Mouse (Mus musculus): Measurements from ENCODE around the gene Rapgef2. TPM values are rescaled to one million over a fixed set of nuclear protein-coding genes. Genes with fewer than 3 reads are reported as not detected.
"Not testable (repeated sequence)": the region's sequence is repeated elsewhere in the genome, so short reads cannot be mapped to it uniquely, and the experiment has no call there.

The Rapgef2 gene
- polyA plus RNA-seq, 1 experiment from 2014 or later = 5.7 TPM

DNA sequence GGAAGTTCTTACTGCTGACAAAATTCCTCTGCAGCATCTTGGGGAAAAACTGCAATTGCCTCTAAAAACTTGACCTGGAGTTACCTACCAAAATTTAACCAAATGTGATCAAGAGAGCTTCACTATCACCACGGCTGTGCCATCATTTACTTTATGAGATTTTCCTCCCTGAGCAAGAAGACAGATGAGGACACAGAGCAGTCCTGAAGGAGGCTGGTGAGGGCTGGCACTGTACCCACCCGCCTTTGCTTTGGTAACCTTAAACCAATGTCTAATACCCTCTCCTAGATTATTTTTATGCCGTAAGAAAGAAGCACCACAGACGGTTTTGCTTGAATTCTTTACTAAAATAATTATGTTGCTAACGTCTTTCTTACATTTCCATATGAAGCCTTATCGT, 112.1 kb downstream of the Rapgef2 start:
- DNase-seq (ENCODE audit: low spot score) = no peak

DNA sequence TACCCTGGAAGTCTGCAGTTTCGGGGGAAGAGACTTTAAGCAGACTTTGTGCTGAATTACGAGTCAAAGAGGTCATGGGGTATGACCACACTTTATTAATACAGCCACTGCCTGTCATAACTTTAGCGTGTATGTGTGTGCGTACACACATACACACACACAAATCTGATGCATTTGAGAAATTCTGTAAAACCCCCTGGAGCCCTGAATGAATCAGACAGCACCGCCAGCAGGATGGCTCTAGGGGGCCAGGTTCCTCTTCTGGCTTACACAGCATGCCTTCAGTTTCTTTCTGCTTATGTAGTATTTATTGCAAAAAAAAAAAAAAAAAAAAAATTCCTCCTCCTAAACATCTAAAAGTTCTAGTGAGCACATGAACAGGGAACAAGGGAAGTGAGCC, 113.0 kb downstream of the Rapgef2 start:
- no peak for DNase-seq (ENCODE audit: low spot score)

DNA sequence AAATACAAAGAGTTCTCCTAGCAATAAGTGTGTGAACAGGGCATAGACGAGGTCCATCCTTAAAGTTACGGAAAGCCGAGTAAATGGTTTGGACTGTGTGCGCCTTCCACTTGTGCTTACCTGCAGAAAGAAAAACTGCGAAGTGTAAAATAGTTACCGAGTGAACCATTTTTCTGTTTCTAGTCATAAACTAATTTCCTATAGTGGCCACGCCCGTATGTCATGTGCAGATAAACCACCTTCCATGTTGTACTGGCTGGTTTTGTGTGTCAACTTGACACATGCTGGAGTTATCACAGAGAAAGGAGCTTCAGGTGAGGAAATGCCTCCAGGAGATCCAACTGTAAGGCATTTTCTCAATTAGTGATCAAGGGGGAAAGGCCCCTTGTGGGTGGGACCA, 115.2 kb downstream of the Rapgef2 start:
- DNase-seq (ENCODE audit: low spot score) = not testable (repeated sequence)

DNA sequence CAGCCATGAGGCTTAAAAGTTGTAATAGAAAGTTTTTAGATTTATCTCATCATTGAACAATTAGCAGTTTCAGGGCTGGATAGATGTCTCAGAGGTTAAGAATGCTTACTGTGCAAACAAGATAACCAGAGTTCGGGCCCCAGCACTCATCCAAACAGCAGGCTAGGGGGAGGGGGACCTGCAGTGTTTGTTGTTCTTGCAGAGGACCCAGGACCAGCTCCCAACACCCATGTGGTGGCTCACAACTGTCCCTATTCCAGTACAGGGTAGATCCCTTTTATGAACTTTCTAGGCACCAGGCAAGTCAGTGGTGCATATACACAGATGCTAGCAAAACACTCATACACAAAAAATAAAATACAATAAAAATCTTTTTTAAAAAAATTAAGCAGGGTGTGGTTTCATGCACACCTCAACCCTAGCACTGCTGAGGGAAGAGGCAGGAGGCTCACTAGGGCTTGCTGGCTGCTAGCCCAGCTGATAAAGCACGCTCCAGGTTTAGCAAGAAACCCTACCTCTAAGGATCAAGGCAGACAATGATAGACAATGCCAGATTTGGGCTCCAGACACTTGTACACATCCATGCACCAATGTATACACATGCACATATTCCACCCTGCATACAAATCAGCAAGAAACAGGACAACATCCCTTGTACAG, 118.0 kb downstream of the Rapgef2 start:
- DNase-seq (ENCODE audit: low spot score) = no peak

DNA sequence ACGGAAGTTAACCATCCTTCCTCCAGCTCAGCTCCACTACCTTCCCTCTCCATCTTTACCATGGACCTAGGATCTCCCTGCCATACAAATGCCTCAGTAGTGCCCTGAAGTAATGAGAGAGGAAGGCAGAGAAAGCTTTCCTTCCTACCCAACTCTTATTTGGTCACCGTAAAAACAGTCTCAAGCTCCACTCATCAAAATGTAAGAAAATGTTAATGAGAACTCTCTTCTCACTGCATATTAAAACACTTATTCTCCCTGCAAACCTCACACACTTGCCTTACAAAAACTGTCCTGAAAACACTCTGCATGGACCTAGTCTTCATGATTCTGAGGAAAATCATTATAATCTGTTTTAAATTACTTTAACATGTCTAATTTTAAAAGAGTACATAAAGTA, 118.7 kb downstream of the Rapgef2 start:
- DNase-seq (ENCODE audit: low spot score) = no peak

DNA sequence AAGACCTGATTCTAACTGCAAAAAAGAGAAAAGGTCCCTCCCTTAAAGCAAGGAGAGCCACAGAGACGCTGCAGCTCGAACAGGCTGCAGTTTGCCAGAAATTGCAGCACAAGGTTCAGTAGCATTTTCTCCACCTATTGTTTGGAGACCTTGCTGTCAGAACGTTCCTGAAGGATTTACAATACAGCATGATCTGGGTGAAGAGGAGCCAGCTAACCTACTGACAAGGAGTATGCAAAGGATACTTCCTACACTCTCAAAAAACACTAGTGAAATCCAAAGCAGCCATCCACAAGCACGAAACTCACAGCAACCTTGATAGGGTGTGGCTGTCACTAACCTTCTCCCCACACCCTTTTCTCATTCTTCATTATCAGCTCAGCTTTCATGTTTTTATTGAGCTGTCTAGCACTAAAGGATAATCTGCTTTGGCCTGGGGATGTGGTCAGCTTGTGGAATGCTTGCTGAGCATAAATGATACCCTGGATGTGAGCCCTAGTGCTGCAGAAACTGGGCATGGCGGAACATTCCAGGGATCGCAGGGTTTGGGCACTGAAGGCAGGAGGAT, 124.4 kb downstream of the Rapgef2 start:
- no peak for DNase-seq (ENCODE audit: low spot score)

DNA sequence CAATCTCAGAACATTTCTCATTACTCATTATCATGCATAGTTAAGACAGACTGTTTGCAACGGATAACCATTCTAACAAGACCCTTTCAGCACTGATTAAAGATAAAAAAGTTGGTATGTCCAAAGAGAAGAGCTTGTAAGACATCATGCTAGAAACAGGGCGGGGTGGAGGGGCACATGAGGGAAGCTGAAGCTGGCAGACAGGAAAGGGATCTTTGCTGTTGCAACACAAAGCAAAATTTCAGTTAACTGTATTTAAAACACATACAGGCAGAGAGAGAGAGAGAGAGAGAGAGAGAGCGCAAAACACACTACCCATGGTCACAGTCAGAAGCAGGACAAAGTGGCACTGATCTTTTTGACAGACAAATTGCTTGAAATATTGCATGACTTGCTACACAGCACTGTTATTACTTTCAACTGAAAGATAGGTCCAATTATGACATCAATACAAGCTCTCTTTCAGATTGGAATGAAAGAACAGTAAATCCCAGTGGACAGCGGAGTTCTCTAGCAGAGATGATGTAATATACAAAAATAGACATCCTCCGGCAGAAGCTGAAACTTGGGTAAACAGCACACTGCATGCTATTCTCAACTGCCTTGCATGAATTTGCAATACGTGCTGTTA, 125.1 kb downstream of the Rapgef2 start:
- no peak for DNase-seq (ENCODE audit: low spot score)

DNA sequence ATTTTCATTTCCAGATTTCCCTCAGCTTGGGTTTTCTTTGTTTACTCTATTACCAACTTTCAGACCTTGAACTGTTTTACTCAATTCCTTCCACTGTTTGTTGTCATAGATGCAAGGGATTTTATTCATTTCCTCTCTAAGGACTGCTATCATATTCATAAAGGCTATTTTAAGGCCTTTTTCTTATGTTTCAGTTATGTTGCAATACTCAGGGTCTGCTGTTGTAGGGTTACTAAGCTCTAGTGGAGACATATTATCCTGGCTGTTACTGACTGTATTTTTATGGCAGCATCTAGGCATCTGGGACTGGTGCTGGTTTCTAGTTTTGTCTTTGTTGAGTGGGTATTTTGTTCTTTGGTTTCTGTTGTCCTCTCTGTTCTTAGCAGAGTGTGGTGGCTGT, 128.1 kb downstream of the Rapgef2 start:
- DNase-seq (ENCODE audit: low spot score) = no peak

DNA sequence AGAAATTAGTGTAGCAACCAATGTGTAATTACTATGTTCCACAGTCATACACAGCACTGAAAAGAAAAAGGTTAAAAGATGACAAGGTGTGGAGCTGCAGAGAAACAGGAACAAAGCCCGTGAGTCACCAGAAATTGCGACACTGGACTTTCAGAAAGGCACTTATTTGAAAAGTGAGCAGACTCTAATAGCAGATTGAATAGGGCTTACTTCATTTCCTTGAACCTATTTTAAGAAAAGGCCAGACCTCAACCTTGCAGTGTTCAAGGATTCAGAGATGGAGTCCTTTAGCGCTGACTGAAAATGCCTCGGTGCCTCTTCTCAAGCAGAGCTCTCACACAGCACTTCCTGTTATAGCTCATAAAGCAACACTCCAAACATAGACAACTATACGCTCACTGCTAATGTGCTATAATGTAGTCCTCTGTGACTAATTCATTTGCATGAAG, 133.3 kb downstream of the Rapgef2 start:
- DNase-seq (ENCODE audit: low spot score) = peak; percentile 7

DNA sequence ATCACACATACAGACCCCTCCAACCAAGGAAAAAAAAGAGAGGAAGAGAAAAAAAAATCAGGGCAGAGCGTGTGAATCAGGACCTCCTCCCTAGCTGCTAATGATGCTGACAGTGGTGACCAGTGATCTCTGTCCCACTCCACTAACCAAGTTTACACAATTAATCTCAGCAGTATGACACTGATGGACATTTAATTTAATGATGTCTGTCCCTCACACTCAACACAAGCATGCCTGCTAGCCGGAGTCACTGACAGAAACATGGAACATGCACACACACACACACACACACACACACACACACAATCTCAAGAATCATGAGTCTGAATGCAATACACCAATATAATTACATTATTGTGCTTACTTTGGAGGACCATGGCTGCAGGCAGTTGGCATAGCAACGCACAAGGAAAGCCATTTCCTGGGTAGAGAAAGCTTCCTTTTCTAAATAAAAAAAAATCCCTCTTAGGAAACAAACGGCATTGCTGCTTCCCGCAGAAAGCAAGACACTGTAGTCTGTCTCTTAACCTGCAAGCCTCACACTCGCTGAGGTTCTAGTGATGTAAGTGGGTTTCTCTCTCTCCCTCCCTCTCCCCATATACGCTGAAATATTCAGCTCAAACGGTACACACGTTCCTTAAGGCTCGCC, 140.8 kb downstream of the Rapgef2 start:
- DNase-seq (ENCODE audit: low spot score) = no peak

DNA sequence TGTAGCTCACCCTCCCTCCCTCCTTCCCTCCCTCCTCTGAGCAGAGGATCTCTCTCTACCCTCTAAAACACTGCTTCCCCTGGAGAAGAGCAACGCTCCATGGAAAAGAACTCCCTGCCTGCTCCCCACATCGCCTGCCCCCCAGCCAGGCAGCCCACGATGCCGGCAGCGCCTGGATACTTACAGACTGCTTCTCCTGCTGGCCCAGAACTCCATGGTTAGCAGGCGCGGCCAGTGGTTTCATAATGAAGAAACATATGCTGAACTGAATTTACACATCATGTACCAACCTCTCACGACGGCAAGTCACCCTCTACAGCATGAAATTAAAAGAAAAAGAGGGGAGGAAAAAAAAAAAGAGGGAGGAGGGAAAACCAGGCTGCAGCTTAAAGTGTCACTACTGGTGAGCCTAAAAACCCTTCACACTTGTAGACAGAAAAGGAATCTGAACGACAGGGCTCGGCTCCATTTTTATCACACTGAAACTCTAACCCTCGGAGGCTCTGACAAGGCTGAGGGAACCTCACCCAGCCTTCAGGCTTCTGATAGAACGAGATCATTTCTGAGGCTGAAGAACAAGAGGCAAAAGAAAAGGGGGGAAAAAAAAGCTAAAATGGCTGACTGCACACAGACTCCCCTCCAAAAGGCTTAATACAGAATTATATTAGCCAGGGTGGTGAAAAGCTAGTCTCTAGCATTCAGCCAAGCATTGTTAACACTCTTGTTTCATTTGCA, 141.5 kb downstream of the Rapgef2 start:
- DNase-seq (ENCODE audit: low spot score) = no peak

DNA sequence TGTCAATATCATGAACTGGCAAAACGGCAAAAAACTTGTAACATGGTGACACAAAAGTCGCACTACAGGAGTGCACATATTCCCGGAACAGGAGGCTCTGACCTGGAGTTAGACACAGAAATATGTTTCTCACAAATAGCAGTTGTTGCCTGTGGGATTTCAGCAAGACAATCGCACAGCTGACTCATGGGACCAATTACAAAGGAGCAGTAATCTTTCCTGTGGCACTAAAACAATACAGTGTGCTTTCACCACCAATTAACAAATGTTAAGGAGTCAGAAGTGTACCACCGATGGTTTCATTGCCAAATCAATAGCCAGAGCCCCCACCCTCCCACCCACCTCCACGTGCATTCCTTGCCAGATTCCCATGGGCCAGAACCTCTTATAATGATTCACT, 142.2 kb downstream of the Rapgef2 start:
- DNase-seq (ENCODE audit: low spot score) = no peak

DNA sequence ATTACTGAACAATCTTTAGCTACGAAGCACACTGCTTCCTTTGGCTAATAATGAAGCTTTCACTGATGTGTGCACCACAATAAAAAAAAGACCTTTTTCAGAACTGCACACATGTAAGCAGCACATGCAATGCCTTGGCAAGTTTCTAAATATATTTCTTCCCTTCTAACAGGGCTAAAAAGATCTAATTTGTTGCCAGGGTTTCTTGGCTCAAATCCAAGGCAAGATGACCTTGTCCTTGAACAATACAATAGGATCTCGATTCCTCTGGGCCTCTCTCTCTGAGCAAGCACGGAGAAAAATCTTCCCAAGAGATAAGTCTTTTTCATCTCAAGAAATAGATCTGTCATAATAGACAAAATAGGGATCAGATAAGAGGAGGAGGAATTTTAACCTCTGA, 147.1 kb downstream of the Rapgef2 start:
- DNase-seq (ENCODE audit: low spot score) = no peak

DNA sequence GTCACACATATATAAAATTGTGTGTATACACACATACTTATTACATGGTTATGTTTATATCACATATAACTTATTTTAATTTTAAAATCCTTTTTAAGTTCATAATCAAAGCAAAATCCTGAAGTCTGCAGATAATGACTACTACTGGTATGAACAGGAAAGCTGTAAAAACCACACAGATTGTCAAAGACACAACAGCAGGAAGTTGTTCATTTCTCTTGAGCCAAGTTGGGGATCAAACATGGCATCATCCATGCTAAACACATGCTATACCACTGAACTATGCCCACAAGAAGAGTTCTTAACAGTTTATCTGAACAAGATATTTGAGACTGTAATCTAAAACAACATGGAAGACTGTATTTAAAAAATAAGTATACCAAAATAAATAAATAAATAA, 147.7 kb downstream of the Rapgef2 start:
- no peak for DNase-seq (ENCODE audit: low spot score)

DNA sequence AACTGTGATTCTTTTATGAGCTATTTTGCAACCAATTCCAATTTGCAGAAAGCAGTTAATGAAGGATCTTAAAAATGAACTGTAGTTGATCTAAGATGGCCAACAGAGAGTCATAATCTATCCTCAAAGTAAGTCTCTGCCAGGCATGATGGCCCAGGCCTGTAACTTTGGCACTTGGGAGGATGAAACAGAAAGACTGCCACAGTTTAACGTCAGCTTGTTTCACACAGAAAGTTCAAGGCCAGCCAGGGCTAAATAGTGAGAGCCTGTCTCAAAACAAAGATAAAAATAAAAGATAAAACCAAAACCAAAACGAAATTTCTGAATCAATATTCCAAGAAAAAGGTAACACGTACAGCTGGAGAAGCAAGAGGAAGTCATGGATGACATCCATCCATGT, 155.3 kb downstream of the Rapgef2 start:
- no peak for DNase-seq (ENCODE audit: low spot score)

DNA sequence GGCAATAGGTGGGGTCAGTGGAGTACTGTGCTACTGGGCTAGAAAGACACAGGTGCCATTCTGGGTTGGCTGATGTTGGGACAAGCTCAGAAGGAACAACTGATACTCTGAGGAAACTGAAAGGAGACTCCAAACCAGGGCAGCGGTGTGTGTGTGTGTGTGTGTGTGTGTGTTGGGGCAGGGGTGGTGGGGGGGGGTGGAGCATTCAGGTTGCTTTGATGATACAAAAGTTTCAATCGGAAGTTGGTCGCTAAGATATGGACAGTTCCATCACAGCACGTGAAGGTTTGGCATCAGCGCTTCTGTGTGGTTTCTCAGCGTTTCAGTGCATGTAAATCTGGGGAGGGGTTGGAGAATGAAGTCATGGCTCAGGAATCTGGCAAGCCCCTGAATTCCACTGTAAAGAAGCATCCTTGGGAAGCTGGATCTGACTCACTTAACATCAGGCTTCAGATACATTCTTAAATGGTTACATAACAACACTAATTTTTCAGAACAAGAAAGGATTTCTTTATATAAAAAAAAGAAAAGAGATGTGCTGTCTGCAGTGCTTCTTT, 157.2 kb downstream of the Rapgef2 start:
- DNase-seq (ENCODE audit: low spot score) = no peak

DNA sequence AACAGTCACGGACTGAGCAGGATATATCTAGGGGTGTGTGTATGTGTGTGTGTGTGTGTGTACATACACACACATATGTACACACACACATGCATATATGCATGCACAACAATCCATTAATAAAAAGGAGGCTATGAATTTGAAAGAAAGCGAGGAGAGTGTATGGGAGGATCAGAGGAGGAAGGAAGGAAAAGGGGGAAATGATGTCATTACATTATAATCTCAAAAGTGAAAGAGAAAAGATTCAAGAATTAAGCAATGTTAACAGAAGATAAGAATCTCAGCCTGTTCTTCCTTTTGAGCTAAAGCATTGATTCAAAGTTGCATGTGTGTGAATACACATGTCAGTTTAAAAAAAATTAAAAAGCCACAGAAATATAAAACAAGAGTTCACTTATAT, 158.5 kb downstream of the Rapgef2 start:
- DNase-seq (ENCODE audit: low spot score) = no peak

DNA sequence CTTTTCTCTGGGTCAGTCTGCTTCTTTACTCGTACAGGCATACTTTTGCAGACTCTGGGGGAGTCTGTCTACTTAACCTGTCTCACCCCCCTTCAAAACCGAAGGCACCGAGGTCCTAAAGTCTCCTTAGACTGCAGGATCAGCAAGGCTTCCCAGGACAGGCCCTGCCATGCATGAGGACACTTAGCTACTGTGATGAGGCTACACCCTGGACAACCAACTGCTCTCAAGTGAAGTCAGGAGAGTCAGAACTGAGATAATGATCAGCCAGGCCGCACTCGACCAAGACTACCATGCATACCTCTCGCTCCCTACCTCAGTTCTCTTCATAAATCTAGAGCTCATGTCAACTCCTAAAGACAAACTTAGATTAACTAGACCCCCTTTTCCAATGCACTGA, 159.5 kb downstream of the Rapgef2 start:
- no peak for DNase-seq (ENCODE audit: low spot score)

DNA sequence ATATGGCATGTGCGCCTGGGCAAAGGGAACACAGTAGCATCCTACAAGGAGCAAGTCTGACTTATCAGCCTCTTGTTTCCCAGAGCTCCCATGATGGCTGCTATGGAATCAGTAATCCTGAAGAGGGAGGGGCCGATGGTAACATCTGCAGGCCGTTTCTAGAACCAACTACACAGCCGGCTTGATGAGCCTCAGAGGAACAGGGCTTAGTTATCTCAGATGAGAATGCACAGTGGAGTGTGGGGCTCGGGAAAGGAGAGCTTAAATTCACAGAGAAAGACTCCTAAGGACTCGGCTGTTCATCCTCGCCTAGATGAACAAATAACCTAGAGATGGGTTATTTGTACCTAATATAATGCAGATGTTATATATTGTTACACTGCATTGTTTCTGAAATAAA, 164.9 kb downstream of the Rapgef2 start:
- DNase-seq (ENCODE audit: low spot score) = no peak

DNA sequence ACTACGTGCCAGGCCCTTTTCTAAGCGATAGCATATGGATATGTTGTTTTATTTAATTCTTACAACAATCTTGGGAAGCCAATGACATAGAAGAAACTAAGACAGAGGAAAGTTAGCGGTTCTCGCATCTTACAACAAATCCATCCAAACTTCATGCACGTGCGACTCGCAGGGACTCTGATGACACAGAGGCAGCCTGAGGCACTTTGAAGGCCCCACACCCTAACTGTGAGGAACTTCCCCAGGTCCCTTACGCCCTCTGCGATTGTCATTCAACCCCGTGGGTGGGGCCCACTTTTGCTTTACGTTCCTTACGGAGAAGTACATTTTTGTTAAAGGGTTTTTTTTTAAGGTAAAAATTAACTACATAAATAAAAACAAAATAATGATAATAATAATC, 166.3 kb downstream of the Rapgef2 start:
- no peak for DNase-seq (ENCODE audit: low spot score)

DNA sequence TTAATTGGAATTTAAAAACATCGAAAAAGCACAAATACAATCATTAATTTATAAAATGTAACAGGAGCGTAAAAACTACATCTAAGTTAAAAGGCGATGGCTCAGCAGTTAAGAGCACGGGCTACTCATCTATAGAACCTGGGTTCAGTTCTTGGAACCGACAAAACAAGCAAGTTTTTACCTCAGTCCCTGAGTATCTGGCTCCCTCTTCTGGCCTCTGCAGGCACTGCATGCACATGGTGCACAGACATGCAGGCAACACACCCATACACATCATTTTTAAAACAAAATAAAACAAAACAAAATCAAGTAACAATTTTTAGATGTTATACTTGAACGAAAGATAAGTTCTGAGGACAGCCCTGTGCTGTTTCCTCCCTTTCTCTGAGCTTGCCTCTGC, 176.2 kb downstream of the Rapgef2 start:
- DNase-seq (ENCODE audit: low spot score) = peak; percentile 42

DNA sequence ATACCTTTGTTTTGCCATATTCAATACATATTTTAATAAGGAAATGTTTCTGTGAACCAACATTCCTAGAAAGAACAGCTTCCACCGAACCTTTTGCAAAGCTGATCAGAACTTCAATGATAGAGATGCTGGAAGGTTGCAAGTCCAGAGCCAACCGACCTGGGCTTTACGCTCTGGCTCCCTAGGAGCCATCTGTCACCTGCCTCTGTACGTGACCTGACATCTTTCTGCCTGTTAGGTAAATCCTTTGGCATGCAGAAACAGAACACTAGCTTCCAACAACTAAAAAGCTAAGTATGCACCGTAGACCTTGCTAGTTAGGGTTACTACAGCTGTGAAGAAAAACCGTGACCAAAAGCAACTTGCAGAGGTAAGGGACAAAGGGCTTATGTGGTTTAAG, 178.1 kb downstream of the Rapgef2 start:
- no peak for DNase-seq (ENCODE audit: low spot score)

Measured in thymus, postnatal 0 days (tissue).